Mouse (Mus musculus) lung, postnatal 0 days (tissue): ENCODE measurements around the gene Arid5b.

Source experiments
- CTCF ChIP-seq: IDR thresholded peaks from 2 replicates; pipeline ENCODE4 v1.5.1; 2016; ENCODE audit warnings: antibody characterized with exemption, mild to moderate bottlenecking
- EP300 ChIP-seq: IDR thresholded peaks from 2 replicates; pipeline ENCODE4 v1.6.1; 2016; ENCODE audit warnings: antibody characterized with exemption, mild to moderate bottlenecking, control low read depth

GRCm38 (mm10) chr10:68119285-68119684 is 159.3 kb downstream of the Arid5b start:
- TF ChIP-seq CTCF (no peak), EP300 (no peak)
